Mouse (Mus musculus) embryonic fibroblast, embryonic 13.5 days (primary cell): ENCODE results near the gene Onecut3. TPM values are rescaled to one million over a fixed set of nuclear protein-coding genes. Genes with fewer than 3 reads are reported as not detected.

Experiments used
- H3K27ac ChIP-seq: 2 replicates; pipeline ENCODE4 v1.5.1; 2012; ENCODE audit warnings: low read length, control low read depth, inconsistent platforms; ENCODE audit not compliant: insufficient read depth
- H3K4me1 ChIP-seq: 2 replicates; pipeline ENCODE4 v1.6.1; 2011; ENCODE audit warnings: low read length; ENCODE audit not compliant: control insufficient read depth, insufficient read depth
- H3K4me3 ChIP-seq: 2 replicates; pipeline ENCODE4 v1.5.1; 2011; ENCODE audit warnings: mild to moderate bottlenecking, control low read depth, low read length; ENCODE audit not compliant: insufficient read depth
- CTCF ChIP-seq: IDR thresholded peaks from 2 replicates; pipeline ENCODE4 v1.5.1; 2011; ENCODE audit warnings: mild to moderate bottlenecking, control low read depth, low read length, moderate library complexity, borderline replicate concordance; ENCODE audit not compliant: insufficient read depth
- POLR2A ChIP-seq: IDR thresholded peaks from 2 replicates; pipeline ENCODE4 v1.6.1; 2011; ENCODE audit warnings: low read depth, mild to moderate bottlenecking, control low read depth, low read length, moderate library complexity
- polyA plus RNA-seq: library from polyadenylated mRNA; stranded (reverse); fragments of >200 nt; gene quantifications from 2 replicates; pipeline ENCODE4 v1.2.4, GENCODE M21; 2011; ENCODE audit warnings: low read depth; ENCODE audit not compliant: missing spikeins, insufficient read length

Gene Onecut3
- polyA plus RNA-seq, 1 experiment = not detected

DNA sequence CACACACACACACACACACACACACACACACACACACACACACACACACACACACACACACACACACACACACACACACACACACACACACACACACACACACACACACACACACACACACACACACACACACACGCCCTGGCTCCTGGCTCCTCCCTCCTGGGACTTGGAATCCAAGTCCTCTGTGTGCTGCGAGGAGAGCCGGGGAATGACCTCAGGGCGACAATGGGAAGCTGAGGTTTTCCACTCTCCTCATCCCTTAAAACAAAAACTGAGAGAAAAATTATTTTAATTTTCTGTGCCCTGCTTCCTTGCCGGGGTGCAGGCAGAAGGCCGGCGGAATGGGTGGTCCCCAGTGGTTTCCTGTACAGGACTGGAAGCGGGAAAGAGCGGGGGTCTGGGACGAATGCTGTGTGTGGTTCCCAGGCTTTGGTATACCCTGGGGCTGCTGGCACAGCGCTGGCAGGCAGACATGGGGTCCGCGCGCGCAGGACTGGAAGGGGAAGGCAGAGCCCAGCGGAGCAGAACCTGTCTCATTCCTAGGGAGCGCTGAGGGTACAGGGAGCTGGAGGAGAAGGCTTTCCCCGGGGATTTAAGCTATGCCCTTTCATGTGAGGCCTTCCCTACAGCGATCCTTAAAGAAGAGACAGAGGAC is 30.1 kb upstream of the Onecut3 start:
- Histone ChIP-seq H3K27ac (no peak overlapping the region), H3K4me3 (no peak overlapping the region), H3K4me1 (peaks cover 6% of the 10 kb centered on the region; the same call in 1 of the 2 replicates)
- TF ChIP-seq CTCF = no peak
- TF ChIP-seq POLR2A = no peak

DNA sequence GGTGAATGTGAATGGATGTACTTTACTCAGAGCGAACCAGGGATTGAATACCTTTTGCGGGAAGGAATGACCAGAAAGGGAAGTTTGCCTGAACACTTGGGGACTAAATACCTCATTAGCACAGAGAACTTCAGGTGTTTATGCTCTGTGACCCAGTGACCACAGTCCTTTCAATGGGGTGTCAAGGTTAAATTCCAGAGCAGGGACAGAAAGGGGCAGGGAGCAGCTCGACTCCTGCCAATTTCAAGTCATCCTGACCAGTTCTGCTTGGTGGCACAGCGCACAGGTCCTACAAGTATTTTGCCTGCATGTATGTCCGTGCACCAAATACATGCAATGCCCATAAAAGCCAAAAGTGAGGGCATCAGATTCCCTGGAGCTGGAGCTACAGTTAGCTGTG is 29.6 kb upstream of the Onecut3 start:
- TF ChIP-seq CTCF = no peak
- no peak for TF ChIP-seq POLR2A
- H3K27ac ChIP-seq = no peak overlapping the region
- H3K4me3 ChIP-seq = no peak overlapping the region
- peaks cover 6% of the 10 kb centered on the region; the same call in 1 of the 2 replicates for H3K4me1 ChIP-seq

DNA sequence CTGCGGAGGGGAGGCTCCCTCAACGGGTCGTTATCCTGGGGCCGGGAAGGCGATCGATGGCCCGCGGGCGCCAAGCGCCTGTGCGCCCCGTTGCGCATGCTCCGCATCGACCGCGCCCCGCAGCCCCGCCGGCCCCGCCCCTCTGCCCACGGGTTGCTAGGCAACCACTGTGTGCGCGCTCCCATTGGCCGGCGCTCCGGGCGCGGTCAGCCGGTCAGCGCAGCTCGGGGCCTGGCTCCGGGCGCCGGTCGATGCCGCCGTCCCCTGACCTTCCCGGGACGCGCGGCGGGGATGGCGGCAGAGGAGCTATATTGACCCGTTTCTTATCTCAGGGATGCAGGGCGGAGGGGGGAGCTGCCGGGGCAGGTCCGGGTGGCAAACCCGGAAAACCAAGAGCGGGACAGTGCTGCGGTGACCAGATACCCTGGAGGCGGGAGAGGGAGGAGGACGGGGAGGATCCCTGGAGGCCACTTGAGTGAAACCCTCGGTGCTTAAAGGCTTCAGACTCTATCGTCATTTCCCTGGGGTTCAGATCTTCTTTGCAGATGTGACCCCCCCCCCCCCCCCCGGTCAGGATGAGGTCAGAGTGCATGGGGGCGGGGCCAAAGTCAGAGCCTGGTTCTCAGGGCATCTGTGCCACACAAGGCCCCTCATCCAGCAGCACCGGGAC is 19.2 kb upstream of the Onecut3 start:
- TF ChIP-seq CTCF (no peak), POLR2A (peak; percentile 75)
- Histone ChIP-seq H3K27ac (no peak overlapping the region), H3K4me3 (peak overlapping the region; percentile 55), H3K4me1 (no peaks in the 10 kb centered on the region)

DNA sequence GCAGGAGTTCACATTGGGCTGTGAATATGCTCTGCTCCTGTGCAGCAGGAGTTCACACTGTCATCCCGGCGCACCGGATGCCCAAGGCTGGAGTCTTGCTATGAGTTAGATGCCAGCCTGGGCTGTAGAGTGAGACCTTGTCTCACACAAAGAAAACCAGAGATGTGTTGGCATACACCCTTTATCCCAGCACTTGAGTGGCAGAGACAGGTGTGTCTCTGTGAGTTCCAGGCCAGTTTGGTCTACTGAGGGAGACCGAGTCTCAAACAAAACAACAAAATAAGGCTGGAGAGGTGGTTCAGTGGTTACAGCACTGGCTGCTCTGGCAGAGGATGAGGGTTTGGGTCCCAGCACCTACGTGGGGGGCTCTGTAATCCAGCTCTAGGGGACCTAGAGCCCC is 16.1 kb upstream of the Onecut3 start:
- Histone ChIP-seq H3K27ac (no peak overlapping the region), H3K4me3 (no peak overlapping the region), H3K4me1 (no peaks in the 10 kb centered on the region)
- no peak for TF ChIP-seq POLR2A

DNA sequence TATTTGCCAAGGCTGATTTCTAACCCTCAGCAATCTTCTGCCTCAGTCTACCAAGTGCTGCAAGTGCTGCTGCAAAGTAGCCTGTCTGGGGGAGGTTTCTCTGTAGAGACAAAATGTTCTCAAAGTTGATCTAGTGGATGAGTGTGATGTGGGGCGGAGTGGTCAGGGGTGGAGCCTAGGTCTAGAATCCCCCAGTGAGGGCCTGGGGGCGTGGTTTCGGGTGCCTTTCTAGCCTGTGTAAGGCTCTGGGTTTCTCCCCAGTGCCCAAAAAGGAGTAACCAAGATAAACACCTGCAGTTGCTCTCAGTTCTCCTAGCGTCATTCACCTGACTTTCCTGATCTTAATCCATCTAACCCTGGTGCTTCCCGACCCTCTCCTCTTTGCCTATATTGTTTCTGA is 13.6 kb upstream of the Onecut3 start:
- no peaks in the 10 kb centered on the region for H3K4me1 ChIP-seq
- no peak overlapping the region for H3K27ac ChIP-seq
- TF ChIP-seq CTCF (no peak), POLR2A (no peak)
- H3K4me3 ChIP-seq = no peak overlapping the region

DNA sequence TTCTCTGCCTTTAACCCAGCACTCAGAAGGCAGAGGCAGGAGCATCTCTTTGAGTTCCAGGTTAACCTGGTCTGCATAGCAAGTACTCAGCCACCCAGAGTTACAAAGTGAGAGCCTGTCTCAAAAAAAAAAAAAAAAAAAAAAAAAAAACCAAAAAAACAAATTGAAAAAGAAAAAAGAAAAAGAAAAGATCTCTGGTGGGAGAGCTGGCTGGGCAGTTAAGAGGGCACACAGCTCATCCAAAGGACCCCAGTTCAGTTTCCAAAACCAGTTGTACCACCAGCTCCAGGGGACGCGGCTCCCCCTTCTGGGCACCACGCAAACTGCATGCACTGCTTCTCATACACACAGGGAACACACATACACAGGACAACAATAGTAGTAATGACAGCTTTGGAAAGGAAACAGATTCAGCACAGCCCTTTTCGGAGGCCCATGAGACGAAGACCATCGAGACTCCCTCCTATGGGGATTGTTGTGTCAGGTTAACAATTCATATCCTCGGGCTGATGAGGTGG is 7.7 kb upstream of the Onecut3 start:
- Histone ChIP-seq H3K4me1 (no peaks in the 10 kb centered on the region), H3K4me3 (no peak overlapping the region), H3K27ac (no peak overlapping the region)
- no peak for TF ChIP-seq POLR2A
- peak; percentile 61; the same call in 1 of the 2 replicates for TF ChIP-seq CTCF

DNA sequence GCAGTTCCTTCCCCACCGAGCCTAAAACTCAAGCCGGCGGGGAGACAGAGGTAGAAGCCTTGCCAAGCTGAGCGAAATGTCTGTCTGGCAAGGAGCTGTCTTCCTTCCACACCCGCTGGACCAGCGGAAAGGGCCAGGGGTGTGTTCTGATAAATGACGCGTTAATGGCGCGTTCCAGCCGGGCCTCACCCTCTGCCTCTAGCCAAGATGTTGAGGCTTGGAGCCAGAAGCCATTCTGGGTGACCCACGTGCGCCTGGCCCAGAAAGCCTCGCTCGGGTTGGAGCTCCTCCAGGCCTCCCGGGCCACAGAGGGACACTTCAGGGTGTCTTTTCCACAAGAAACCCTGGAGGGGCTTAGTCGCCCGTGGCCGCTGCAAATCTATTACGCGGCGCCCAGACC is 4.6 kb upstream of the Onecut3 start:
- no peak overlapping the region for H3K4me3 ChIP-seq

DNA sequence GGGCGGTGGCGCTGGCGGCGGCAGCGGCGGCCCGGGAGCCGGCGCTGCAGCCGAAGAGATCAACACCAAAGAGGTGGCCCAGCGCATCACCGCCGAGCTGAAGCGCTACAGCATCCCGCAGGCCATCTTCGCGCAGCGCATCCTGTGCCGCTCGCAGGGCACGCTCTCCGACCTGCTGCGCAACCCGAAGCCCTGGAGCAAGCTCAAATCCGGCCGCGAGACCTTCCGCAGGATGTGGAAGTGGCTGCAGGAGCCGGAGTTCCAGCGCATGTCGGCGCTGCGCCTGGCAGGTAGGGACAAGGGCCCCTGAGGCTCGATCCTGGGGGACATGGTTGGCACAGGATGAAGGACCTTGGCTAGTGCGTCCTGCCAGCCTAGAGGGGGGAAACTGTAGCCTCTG is 1.3 kb downstream of the Onecut3 start:
- no peak overlapping the region for H3K4me3 ChIP-seq
- no peak overlapping the region for H3K27ac ChIP-seq
- TF ChIP-seq POLR2A (no peak), CTCF (no peak)
- H3K4me1 ChIP-seq = no peaks in the 10 kb centered on the region

More for the DNA sequence above, 4.6 kb upstream of the Onecut3 start:
- TF ChIP-seq CTCF = no peak
- TF ChIP-seq POLR2A = no peak
- no peak overlapping the region for H3K27ac ChIP-seq
- H3K4me1 ChIP-seq = no peaks in the 10 kb centered on the region

DNA sequence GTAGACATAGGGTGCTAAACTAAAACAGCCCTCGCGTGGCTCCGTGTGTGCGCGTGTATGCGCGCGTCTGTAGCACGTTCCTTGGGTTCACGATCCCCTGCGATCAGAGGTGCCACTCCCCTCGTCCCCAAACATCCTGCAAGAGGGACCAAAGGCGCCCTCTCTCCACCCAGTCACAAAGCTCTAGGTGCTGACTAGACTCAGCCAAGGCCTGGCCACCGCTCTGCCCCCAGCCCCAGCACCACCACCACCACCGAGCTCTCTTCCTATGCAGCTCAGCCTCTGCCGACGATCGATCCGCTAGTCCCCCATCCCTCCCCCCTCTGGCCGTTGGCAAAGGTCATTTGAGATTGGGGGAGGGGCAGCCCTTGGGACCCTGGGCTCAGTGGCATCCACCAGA is 1.8 kb downstream of the Onecut3 start:
- TF ChIP-seq CTCF (no peak), POLR2A (no peak)
- Histone ChIP-seq H3K4me1 (no peaks in the 10 kb centered on the region), H3K27ac (no peak overlapping the region), H3K4me3 (no peak overlapping the region)

DNA sequence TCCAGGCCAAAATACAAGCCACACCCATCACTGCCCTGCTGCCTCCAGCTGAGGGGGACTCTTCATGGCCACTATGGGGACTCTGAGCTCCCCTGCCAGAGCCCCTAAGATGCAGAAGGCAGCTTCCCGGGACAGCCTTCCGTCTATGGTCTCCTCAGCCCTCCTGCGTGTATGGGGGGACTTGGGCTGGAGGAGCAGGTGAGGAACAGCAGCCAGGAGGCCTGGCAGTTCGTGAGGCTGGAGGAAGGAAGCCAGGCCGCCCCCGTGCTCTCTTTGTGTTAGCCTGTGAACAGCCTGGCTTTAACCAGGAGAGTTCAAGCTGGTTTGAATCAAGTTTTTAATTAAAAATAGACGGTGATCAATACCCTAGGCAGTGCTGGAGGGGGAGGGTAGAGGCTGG is 7.7 kb downstream of the Onecut3 start:
- Histone ChIP-seq H3K4me3 (no peak overlapping the region), H3K27ac (no peak overlapping the region), H3K4me1 (no peaks in the 10 kb centered on the region)
- no peak for TF ChIP-seq POLR2A
- no peak for TF ChIP-seq CTCF

DNA sequence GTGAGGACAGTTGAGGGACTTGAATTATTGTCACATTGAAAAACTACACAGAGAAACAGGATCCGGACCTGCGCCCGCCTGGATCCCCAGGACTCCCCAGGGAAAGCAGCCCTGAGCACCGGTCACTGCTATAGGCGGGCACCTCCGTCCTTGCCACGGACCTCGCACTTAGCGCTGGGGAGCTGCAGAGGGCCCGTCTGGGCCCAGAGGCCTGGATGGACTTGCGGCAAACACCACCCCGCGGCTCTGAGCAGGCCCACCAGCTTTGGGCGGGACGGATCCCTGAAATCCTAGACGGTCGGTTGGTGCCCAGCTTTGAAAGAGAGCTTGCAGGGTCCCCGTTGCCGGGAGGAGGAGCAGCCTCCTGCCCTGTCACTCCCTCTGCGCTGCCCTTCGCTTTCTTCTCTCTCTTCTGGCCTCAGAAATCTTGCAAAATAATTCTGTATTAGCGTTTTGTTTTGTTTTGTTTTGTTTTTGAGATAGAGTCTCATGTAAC is 8.2 kb downstream of the Onecut3 start:
- no peaks in the 10 kb centered on the region for H3K4me1 ChIP-seq
- H3K27ac ChIP-seq = no peak overlapping the region
- no peak for TF ChIP-seq CTCF
- no peak for TF ChIP-seq POLR2A
- H3K4me3 ChIP-seq = no peak overlapping the region
